Mouse (Mus musculus): Measurements from ENCODE around the gene Stpg4. TPM values are rescaled to one million over a fixed set of nuclear protein-coding genes. Genes with fewer than 3 reads are reported as not detected.

Gene Stpg4
- polyA plus RNA-seq, 1 experiment from 2014 or later, result 0.78 TPM

DNA sequence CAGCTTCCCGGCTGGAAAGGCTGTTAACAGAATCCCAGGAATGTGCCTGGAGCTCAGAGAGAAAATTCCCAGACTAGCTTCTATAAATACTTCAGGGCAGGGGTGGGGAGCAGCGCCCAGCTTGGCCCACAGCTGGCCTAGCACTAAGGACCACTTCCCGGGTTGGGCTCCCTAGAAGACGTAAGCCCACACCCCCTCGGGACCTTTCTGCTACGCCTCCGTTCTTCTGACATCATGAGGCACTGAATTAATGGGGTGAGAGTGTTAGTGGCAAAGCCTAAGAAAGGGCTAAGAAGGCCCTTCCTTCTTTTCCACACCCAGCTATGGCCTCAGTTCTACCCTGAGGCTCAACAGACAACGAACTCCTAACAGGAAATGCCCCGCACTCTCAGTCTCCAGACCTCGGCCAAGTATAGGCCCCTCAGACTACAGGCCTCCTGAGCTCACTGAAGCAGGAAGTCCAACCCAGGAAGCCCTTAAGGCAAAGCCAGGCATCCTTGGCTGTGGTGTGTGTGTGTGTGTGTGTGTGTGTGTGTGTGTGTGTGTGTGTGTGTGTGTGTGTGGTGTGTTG lies 51.5 kb downstream of the Stpg4 start:
- WGBS, result 48% methylated on average over 10 of the region's 10 CpGs
- Histone ChIP-seq H3K9ac (no peak overlapping the region), H3K27me3 (no peaks in the 10 kb centered on the region), H3K36me3 (no peaks in the 10 kb centered on the region), H3K4me2 (no peak overlapping the region), H3K9me3 (no peaks in the 10 kb centered on the region), H3K4me3 (no peak overlapping the region), H3K4me1 (replicated peaks) (peaks cover 68% of the 10 kb centered on the region), H3K27ac (replicated peaks) (peak overlapping the region; percentile 46; the same call in 1 of the 2 replicates)
- no peak for ATAC-seq (ENCODE audit: low read depth)

DNA sequence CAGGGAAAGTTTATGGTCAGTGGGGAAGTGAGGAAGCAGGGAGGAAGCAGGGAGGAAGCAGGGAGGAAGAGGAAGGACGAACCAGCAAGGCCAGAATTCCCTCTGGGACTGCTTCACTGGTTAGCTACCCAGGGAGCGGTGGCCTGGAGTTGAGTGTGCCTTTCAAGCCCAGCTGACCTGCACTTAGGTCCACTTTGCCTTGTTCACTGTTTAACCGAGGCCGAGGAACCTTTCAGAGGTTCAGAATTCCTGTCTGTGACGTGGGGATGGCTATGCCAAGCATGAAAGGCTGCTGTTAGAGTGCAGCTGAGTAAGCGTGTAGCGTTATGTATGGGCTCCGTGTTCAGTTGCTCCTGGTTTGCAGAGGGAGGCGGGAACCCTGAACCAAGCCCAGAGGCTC lies 54.2 kb downstream of the Stpg4 start:
- Histone ChIP-seq H3K9me3 (no peaks in the 10 kb centered on the region), H3K4me1 (replicated peaks) (peaks cover 58% of the 10 kb centered on the region), H3K4me3 (no peak overlapping the region), H3K9ac (no peak overlapping the region), H3K36me3 (no peaks in the 10 kb centered on the region), H3K27ac (replicated peaks) (no peak overlapping the region), H3K4me2 (no peak overlapping the region), H3K27me3 (no peaks in the 10 kb centered on the region)
- 87% methylated on average over 9 of the region's 9 CpGs for WGBS
- no peak for ATAC-seq (ENCODE audit: low read depth)

DNA sequence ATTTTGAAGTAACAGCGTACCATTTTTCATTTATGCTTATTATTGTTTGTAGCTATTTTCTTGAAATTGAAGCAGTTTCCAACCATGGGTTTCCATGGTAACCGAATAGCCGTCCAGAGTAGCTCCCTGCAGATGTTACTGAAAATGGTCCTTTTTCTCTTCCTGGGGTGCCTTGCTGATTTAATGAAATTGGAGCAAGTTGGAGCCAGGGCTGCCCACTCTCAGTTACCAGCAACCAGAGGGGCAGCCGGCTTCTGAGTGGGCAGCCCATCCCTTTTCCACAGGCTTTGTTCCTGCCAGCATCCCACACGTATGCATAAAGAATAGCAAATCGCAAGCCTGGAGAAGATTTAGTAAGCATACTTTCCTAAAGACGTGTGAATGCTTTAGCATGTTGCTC lies 55.4 kb downstream of the Stpg4 start:
- Histone ChIP-seq H3K27me3 (no peaks in the 10 kb centered on the region), H3K4me2 (no peak overlapping the region), H3K4me3 (no peak overlapping the region), H3K4me1 (replicated peaks) (peaks cover 58% of the 10 kb centered on the region), H3K9ac (no peak overlapping the region), H3K27ac (replicated peaks) (peak overlapping the region; percentile 64), H3K36me3 (no peaks in the 10 kb centered on the region), H3K9me3 (no peaks in the 10 kb centered on the region)
- ATAC-seq (ENCODE audit: low read depth), result no peak
- 55% methylated on average over 7 of the region's 7 CpGs for WGBS

DNA sequence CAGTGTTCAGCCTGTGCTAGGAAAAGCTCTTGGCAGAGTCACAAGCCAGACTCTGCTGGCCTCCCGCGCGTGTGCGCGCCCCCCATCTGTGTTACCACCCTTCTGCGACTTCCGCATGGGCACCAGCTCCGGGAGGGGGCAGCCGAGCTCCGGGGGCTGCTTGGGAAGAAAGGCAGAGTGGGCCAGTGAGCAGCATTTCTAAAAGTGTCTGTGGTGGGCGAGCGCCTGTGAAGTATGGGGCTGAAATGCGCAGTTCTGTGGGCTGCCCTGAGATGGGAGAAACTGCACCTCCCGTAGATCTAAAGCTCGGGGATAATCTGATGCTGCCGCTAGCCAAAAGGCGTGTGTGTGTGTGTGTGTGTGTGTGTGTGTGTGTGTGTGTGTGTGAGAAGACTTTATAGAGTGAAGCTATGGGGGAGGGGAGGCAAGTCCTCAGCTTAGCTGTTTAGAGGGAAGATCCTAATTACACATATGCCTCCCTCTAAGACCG lies 58.2 kb downstream of the Stpg4 start:
- no peak overlapping the region for H3K9ac ChIP-seq
- no peak overlapping the region for H3K27ac ChIP-seq (replicated peaks)
- no peak for ATAC-seq (ENCODE audit: low read depth)
- H3K4me1 ChIP-seq (replicated peaks), result peaks cover 53% of the 10 kb centered on the region
- H3K4me2 ChIP-seq, result no peak overlapping the region
- no peaks in the 10 kb centered on the region for H3K9me3 ChIP-seq
- H3K4me3 ChIP-seq, result no peak overlapping the region
- H3K36me3 ChIP-seq, result no peaks in the 10 kb centered on the region
- H3K27me3 ChIP-seq, result no peaks in the 10 kb centered on the region
- 72% methylated on average over 18 of the region's 18 CpGs for WGBS

DNA sequence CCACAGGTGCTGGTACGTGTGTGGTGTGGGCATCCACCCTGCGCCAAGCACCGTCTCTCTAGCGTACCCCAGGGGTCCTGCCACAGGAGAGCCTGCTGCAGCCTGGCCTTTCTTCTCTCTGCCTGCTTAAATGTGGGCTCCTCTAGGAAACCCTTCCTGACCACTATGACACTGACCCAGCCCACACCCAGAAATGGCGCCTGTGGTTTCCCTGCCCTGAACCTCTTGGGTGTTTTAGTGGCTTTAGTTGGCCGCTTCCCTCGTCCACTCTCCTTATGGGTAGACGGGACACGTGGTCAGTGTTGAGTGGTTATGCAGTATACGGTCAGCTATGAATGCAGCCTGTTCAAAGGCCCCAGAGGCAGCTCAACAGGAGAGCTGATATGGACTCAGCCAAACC lies 59.1 kb downstream of the Stpg4 start:
- Histone ChIP-seq H3K36me3 (no peaks in the 10 kb centered on the region), H3K4me3 (no peak overlapping the region), H3K4me2 (no peak overlapping the region), H3K9me3 (no peaks in the 10 kb centered on the region), H3K27me3 (no peaks in the 10 kb centered on the region), H3K9ac (no peak overlapping the region), H3K27ac (replicated peaks) (no peak overlapping the region; the same call in 1 of the 2 replicates), H3K4me1 (replicated peaks) (peaks cover 53% of the 10 kb centered on the region)
- ATAC-seq (ENCODE audit: low read depth), result no peak
- 82% methylated on average over 10 of the region's 10 CpGs for WGBS

DNA sequence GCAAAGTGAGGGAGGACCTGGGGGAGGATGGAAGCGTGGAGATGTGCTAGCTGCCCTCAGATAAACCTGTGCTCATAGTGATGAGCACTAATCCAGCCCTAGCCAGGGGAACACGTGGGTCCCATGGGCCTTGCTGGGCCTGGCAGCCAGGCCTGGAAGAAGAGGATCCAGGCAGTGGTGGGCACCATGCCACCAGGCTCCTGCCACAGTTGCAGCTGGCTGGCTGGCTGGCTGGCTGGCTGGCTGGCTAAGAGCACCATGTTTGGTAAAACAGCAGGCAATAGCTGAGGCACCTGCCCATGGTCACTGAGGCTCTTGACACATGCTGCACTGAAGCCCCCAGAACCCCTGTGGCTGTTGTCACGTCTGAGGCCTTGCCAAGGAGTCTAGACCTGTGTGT lies 59.9 kb downstream of the Stpg4 start:
- peak; percentile 51 for ATAC-seq (ENCODE audit: low read depth)
- 56% methylated on average over 3 of the region's 3 CpGs for whole genome bisulfite sequencing
- Histone ChIP-seq H3K27ac (replicated peaks) (peak overlapping the region; percentile 52), H3K36me3 (no peaks in the 10 kb centered on the region), H3K4me3 (no peak overlapping the region), H3K9me3 (no peaks in the 10 kb centered on the region), H3K4me2 (no peak overlapping the region), H3K4me1 (replicated peaks) (peaks cover 51% of the 10 kb centered on the region), H3K27me3 (no peaks in the 10 kb centered on the region), H3K9ac (no peak overlapping the region)

GRCm38 (mm10) chr17:87367228-87367627 lies 60.3 kb downstream of the Stpg4 start:
- Histone ChIP-seq H3K9me3 (no peaks in the 10 kb centered on the region), H3K27ac (replicated peaks) (peak overlapping the region; percentile 52), H3K4me2 (no peak overlapping the region), H3K27me3 (no peaks in the 10 kb centered on the region), H3K4me3 (no peak overlapping the region), H3K4me1 (replicated peaks) (peaks cover 47% of the 10 kb centered on the region), H3K36me3 (no peaks in the 10 kb centered on the region), H3K9ac (0 out of 2 replicates have a peak overlapping the region, but pooled peaks have one; percentile 8)
- ATAC-seq (ENCODE audit: low read depth), result no peak
- 44% methylated on average over 4 of the region's 4 CpGs for WGBS

DNA sequence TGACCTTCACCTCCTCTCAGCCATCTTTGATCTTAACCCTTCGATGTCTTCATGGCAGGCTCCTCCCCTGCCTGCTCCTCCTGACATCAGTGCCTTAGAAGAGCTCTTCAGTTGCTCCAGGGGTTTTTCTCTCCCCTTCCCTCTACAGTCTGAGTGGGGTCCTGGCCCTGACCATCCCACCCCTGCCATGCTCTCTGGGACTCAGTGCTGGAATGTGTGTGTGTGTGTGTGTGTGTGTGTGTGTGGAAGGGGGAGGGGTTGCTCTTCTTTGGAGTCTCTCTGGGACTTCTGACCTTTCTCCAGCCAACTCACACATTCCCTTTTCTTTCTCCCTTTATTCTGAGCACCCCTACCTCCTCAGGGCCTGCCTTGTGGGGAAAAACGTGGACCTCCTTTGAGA lies 61.0 kb downstream of the Stpg4 start:
- H3K4me1 ChIP-seq (replicated peaks), result peaks cover 41% of the 10 kb centered on the region
- no peak overlapping the region for H3K4me2 ChIP-seq
- no peak overlapping the region for H3K27ac ChIP-seq (replicated peaks)
- no peak overlapping the region for H3K9ac ChIP-seq
- no peaks in the 10 kb centered on the region for H3K27me3 ChIP-seq
- no peaks in the 10 kb centered on the region for H3K36me3 ChIP-seq
- H3K4me3 ChIP-seq, result no peak overlapping the region
- no peaks in the 10 kb centered on the region for H3K9me3 ChIP-seq
- WGBS, result 17% methylated on average over 2 of the region's 2 CpGs
- ATAC-seq (ENCODE audit: low read depth), result no peak

- H3K4me1 ChIP-seq (replicated peaks), result peaks cover 46% of the 10 kb centered on the region
Measured at GRCm38 (mm10) chr17:87365268-87365667, 62.3 kb downstream of the Stpg4 start.

DNA sequence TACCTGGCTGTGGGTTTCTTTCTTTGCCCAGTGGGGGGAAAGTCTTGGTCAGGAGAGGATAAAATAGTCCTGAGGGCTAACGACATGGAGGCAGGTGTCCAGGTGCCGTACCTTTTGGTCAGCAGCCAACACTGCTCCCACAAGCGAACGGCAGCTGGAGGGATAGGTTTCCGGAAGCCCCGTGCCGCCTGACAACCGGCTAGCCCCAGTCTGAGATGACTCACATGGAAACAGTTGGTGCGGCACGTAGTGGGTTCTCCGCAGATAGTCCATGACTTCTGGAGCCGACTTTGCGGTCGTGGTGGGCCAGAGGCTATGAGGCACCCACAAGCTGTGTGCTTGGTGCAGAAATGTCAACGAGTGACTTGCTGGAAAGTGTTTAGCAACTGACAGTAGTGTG lies 63.4 kb downstream of the Stpg4 start:
- no peak overlapping the region for H3K4me2 ChIP-seq
- no peak overlapping the region for H3K4me3 ChIP-seq
- peaks cover 34% of the 10 kb centered on the region for H3K4me1 ChIP-seq (replicated peaks)
- H3K36me3 ChIP-seq, result no peaks in the 10 kb centered on the region
- no peak overlapping the region for H3K9ac ChIP-seq
- ATAC-seq (ENCODE audit: low read depth), result no peak
- no peaks in the 10 kb centered on the region for H3K9me3 ChIP-seq
- 89% methylated on average over 15 of the region's 15 CpGs for WGBS
- no peaks in the 10 kb centered on the region for H3K27me3 ChIP-seq
- H3K27ac ChIP-seq (replicated peaks), result no peak overlapping the region

More at GRCm38 (mm10) chr17:87365268-87365667, 62.3 kb downstream of the Stpg4 start:
- Histone ChIP-seq H3K27ac (replicated peaks) (no peak overlapping the region), H3K4me3 (no peak overlapping the region), H3K4me2 (no peak overlapping the region), H3K9ac (no peak overlapping the region), H3K27me3 (no peaks in the 10 kb centered on the region), H3K36me3 (no peaks in the 10 kb centered on the region), H3K9me3 (no peaks in the 10 kb centered on the region)
- no peak for ATAC-seq (ENCODE audit: low read depth)
- WGBS, result 71% methylated on average over 8 of the region's 8 CpGs

DNA sequence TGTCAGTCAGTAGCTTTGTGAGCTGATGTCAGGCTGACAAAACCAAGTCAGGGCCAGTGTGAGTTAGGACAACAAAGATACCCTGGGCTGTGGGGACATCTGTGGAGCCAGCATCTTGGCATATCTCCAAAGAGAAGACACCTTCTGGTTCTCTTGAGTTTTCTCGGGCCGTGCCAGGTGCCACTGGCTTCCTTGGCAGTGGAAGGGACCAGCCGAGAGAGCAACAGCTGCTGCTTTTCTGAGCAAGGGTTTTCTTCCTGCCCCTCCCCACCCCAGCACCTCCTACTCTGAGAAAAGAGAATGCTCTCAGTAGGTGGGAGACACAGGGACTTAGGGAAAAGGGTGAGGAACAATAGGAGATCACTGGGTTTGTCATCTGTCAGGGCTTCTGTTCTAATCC lies 66.4 kb downstream of the Stpg4 start:
- Histone ChIP-seq H3K4me2 (no peak overlapping the region), H3K27me3 (no peaks in the 10 kb centered on the region), H3K27ac (replicated peaks) (no peak overlapping the region), H3K9me3 (no peaks in the 10 kb centered on the region), H3K4me3 (no peak overlapping the region), H3K36me3 (no peaks in the 10 kb centered on the region), H3K9ac (no peak overlapping the region), H3K4me1 (replicated peaks) (peaks cover 7% of the 10 kb centered on the region)
- 45% methylated on average over 3 of the region's 3 CpGs for WGBS
- no peak for ATAC-seq (ENCODE audit: low read depth)

DNA sequence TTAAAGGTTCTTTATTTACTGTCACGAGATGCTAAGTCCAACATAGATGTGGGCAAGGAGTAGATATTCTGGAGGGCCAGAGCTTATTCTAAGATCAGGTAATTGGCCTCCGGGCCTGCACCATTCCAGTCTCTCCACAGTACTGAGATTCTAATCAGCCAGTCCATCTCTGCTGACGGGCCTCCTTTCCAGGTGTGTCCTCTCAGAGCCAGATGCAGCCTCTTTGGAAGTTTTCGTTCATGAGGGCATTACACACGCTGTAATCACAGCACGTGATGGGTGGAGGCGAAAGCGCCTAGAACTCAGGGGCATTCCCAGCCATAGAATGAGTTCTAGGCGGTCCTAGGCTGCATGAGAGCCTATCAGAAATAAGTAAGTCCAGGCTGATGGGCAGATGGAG lies 70.0 kb downstream of the Stpg4 start:
- H3K9me3 ChIP-seq, result no peaks in the 10 kb centered on the region
- H3K36me3 ChIP-seq, result no peaks in the 10 kb centered on the region
- WGBS, result 87% methylated on average over 9 of the region's 9 CpGs
- H3K4me1 ChIP-seq (replicated peaks), result peaks cover 28% of the 10 kb centered on the region
- H3K27me3 ChIP-seq, result no peaks in the 10 kb centered on the region
- H3K27ac ChIP-seq (replicated peaks), result no peak overlapping the region
- no peak overlapping the region for H3K4me2 ChIP-seq
- H3K4me3 ChIP-seq, result no peak overlapping the region
- ATAC-seq (ENCODE audit: low read depth), result no peak
- H3K9ac ChIP-seq, result no peak overlapping the region

DNA sequence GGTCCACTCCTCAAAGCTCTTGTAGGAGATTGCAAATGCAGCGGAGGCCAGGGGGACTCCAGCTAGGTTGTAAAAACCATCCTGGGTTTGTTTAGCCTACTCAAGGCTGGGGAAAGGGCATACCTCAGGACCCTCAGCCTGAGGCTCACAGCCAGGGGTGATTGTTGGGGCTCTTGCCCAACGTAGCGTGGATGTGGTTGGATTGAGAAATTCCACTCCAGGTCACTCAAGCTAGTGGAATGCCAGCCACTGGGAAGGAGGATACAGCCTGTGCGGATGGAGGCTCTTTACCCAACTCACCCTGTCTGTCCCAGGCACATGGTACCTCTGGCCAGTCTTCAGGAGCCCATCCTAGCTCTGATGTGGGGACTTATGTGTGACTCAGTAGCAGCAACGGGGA lies 71.3 kb downstream of the Stpg4 start:
- peaks cover 39% of the 10 kb centered on the region for H3K4me1 ChIP-seq (replicated peaks)
- no peaks in the 10 kb centered on the region for H3K9me3 ChIP-seq
- no peaks in the 10 kb centered on the region for H3K27me3 ChIP-seq
- no peak for ATAC-seq (ENCODE audit: low read depth)
- no peak overlapping the region for H3K4me2 ChIP-seq
- no peaks in the 10 kb centered on the region for H3K36me3 ChIP-seq
- H3K9ac ChIP-seq, result no peak overlapping the region
- H3K27ac ChIP-seq (replicated peaks), result no peak overlapping the region
- WGBS, result 76% methylated on average over 5 of the region's 5 CpGs
- H3K4me3 ChIP-seq, result no peak overlapping the region
